Comparison of ENCODE assay signal across 8 mouse cellular contexts in genomic region chr6:124415347-124416088, GRCm38 (mm10). TPM values are rescaled to one million over a fixed set of nuclear protein-coding genes. Genes with fewer than 3 reads are reported as not detected.
DNase-seq lines count a peak whose midpoint lies in the region; ATAC-seq and TF ChIP-seq lines count a peak whose summit lies in the region.

No protein-coding gene starts in this region.

- H3K4me1 ChIP-seq in embryonic facial prominence, embryonic 13.5 days = peaks cover 15% of the 10 kb centered on the region
- H3K4me1 ChIP-seq in heart, adult 2 months (ENCODE audit: control insufficient read depth, insufficient read depth, low read length) = no peaks in the 10 kb centered on the region; the same call in 1 of the 2 replicates
- peaks cover 11% of the 10 kb centered on the region for H3K4me1 ChIP-seq in limb, embryonic 12.5 days (replicated peaks)
- peaks cover 16% of the 10 kb centered on the region for H3K4me1 ChIP-seq in midbrain, embryonic 14.5 days (ENCODE audit: control insufficient read depth, insufficient read depth, low read length)

- H3K79me2 ChIP-seq in heart, adult 2 months (replicated peaks; ENCODE audit: control insufficient read depth, insufficient read depth, low read length) = no peaks in the 10 kb centered on the region

- ATAC-seq in embryonic facial prominence, embryonic 13.5 days (ENCODE audit: insufficient number of reproducible peaks, insufficient read depth, low FRiP score, low TSS enrichment, low read depth) = peak; percentile 38
- ATAC-seq in limb, embryonic 12.5 days (ENCODE audit: insufficient number of reproducible peaks, insufficient read depth, low FRiP score, low TSS enrichment, low read depth) = peak; percentile 60
- ATAC-seq in midbrain, embryonic 14.5 days (ENCODE audit: low FRiP score, low TSS enrichment) = peak; percentile 59

- H3K4me2 ChIP-seq in embryonic facial prominence, embryonic 13.5 days = peak overlapping the region; percentile 79
- peak overlapping the region; percentile 76 for H3K4me2 ChIP-seq in limb, embryonic 12.5 days
- peak overlapping the region; percentile 82 for H3K4me2 ChIP-seq in midbrain, embryonic 14.5 days (ENCODE audit: low read length)

- 3% methylated on average over 21 of the region's 21 CpGs for WGBS in embryonic facial prominence, embryonic 13.5 days
- WGBS in heart, adult 2 months = 2% methylated on average over 21 of the region's 21 CpGs
- 7% methylated on average over 21 of the region's 21 CpGs for WGBS in limb, embryonic 12.5 days
- 5% methylated on average over 21 of the region's 21 CpGs for WGBS in midbrain, embryonic 14.5 days

- intact Hi-C loops in heart, adult 2 months (cut with DNase I) = no loop called here

- peak; percentile 18; the same call in 1 of the 2 replicates for TF ChIP-seq POLR2A in heart, adult 2 months (IDR thresholded peaks at IDR 0.05; ENCODE audit: insufficient read depth, low read depth, low read length)

- H3K27ac ChIP-seq in embryonic facial prominence, embryonic 13.5 days = peak overlapping the region; percentile 87
- H3K27ac ChIP-seq in heart, adult 2 months = peak overlapping the region; percentile 91
- H3K27ac ChIP-seq in limb, embryonic 12.5 days = peak overlapping the region; percentile 88
- H3K27ac ChIP-seq in midbrain, embryonic 14.5 days (replicated peaks; ENCODE audit: low read depth, low read length) = peak overlapping the region; percentile 80

- H3K27me3 ChIP-seq in embryonic facial prominence, embryonic 13.5 days = no peaks in the 10 kb centered on the region
- no peaks in the 10 kb centered on the region for H3K27me3 ChIP-seq in heart, adult 2 months (ENCODE audit: control insufficient read depth, insufficient read depth, low read length)
- H3K27me3 ChIP-seq in limb, embryonic 12.5 days = no peaks in the 10 kb centered on the region
- no peaks in the 10 kb centered on the region for H3K27me3 ChIP-seq in midbrain, embryonic 14.5 days (ENCODE audit: control insufficient read depth, insufficient read depth, low read length)

- H3K36me3 ChIP-seq in embryonic facial prominence, embryonic 13.5 days = peaks cover 21% of the 10 kb centered on the region
- peaks cover 4% of the 10 kb centered on the region for H3K36me3 ChIP-seq in heart, adult 2 months (ENCODE audit: control insufficient read depth, insufficient read depth, low read length)
- peaks cover 28% of the 10 kb centered on the region for H3K36me3 ChIP-seq in limb, embryonic 12.5 days
- H3K36me3 ChIP-seq in midbrain, embryonic 14.5 days (ENCODE audit: control insufficient read depth, insufficient read depth, low read length) = peaks cover 18% of the 10 kb centered on the region

- H3K9ac ChIP-seq in embryonic facial prominence, embryonic 13.5 days = peak overlapping the region; percentile 89
- peak overlapping the region; percentile 71 for H3K9ac ChIP-seq in heart, adult 2 months (ENCODE audit: low read depth, low read length)
- H3K9ac ChIP-seq in limb, embryonic 12.5 days (replicated peaks) = peak overlapping the region; percentile 65
- H3K9ac ChIP-seq in midbrain, embryonic 14.5 days (replicated peaks; ENCODE audit: low read length) = peak overlapping the region; percentile 84

- 0 out of 2 replicates have a peak, but pooled peaks have one; percentile 6 for TF ChIP-seq EP300 in heart, adult 2 months (IDR thresholded peaks at IDR 0.05; ENCODE audit: insufficient read depth, low read depth, low read length)

- H3K9me3 ChIP-seq in embryonic facial prominence, embryonic 13.5 days = no peaks in the 10 kb centered on the region
- no peaks in the 10 kb centered on the region for H3K9me3 ChIP-seq in limb, embryonic 12.5 days
- no peaks in the 10 kb centered on the region for H3K9me3 ChIP-seq in midbrain, embryonic 14.5 days (ENCODE audit: control insufficient read depth, low read length)

- peak; percentile 86 for DNase-seq in 416B (ENCODE audit: low read depth)
- DNase-seq in adrenal gland, postnatal 36 days = peak; percentile 91 to 93
- peak; percentile 83 to 84 for DNase-seq in heart, adult 2 months
- DNase-seq in kidney, adult 8-10 months = peak; percentile 90 to 94
- peak; percentile 78 for DNase-seq in midbrain, embryonic 14.5 days
- DNase-seq in spleen, adult 18-20 months = peak; percentile 64 to 87

- H3K4me3 ChIP-seq in embryonic facial prominence, embryonic 13.5 days = peak overlapping the region; percentile 86
- H3K4me3 ChIP-seq in heart, adult 2 months = peak overlapping the region; percentile 70
- peak overlapping the region; percentile 89 for H3K4me3 ChIP-seq in limb, embryonic 12.5 days (replicated peaks)
- peak overlapping the region; percentile 90 for H3K4me3 ChIP-seq in midbrain, embryonic 14.5 days (replicated peaks; ENCODE audit: low read depth, low read length)

- peak; percentile 91 for TF ChIP-seq CTCF in heart, adult 2 months (IDR thresholded peaks at IDR 0.05)

RNA-seq across cellular contexts. Expression of gene Pex5, which starts 0.7 kb away (rescaled TPM):
- total RNA-seq in adrenal gland, postnatal 36 days (2021) = 10 to 100 TPM; 89.5 to 96.9 TPM
- 47.5 and 54.0 TPM in 2 replicates for polyA plus RNA-seq in embryonic facial prominence, embryonic 13.5 days (2015; fragmentation: Nextera tagmentation; extraction: Ambion mirVana)
- 10 to 100 TPM; 21.9 to 25.7 TPM for total RNA-seq in heart, adult 2 months (2021)
- 20.8 and 30.1 TPM in 2 replicates for polyA plus RNA-seq in heart, adult 2 months (2012; rRNA removed)
- polyA plus RNA-seq in limb, embryonic 12.5 days (2016; fragmentation: Nextera tagmentation; extraction: Ambion mirVana) = 49.8 and 50.3 TPM in 2 replicates
- polyA plus RNA-seq in midbrain, embryonic 14.5 days (2014; fragmentation: Nextera tagmentation; extraction: Ambion mirVana) = 63.8 and 66.2 TPM in 2 replicates

RNA-seq across cellular contexts. Expression of gene Clstn3, which starts 49.1 kb away (rescaled TPM):
- 10 to 100 TPM; 54.9 to 78.2 TPM for total RNA-seq in adrenal gland, postnatal 36 days (2021)
- polyA plus RNA-seq in embryonic facial prominence, embryonic 13.5 days (2015; fragmentation: Nextera tagmentation; extraction: Ambion mirVana) = 11.6 and 11.7 TPM in 2 replicates
- total RNA-seq in heart, adult 2 months (2021) = 1 to 10 TPM; 1.4 to 1.9 TPM
- polyA plus RNA-seq in heart, adult 2 months (2012; rRNA removed) = 5.1 and 11.8 TPM in 2 replicates
- 10.3 and 10.9 TPM in 2 replicates for polyA plus RNA-seq in limb, embryonic 12.5 days (2016; fragmentation: Nextera tagmentation; extraction: Ambion mirVana)
- polyA plus RNA-seq in midbrain, embryonic 14.5 days (2014; fragmentation: Nextera tagmentation; extraction: Ambion mirVana) = 78.0 and 105 TPM in 2 replicates

Comparison
In these comparisons a context has a peak if more than half of its experiments do, and no peak if none do; other contexts are left out.
1. Peak in every context shown above with its lines: DNase-seq, ATAC-seq, H3K4me3 ChIP-seq and H3K27ac ChIP-seq.